Mouse (Mus musculus) heart, postnatal 0 days (tissue): Measurements from ENCODE around the gene Rnf113a1.

ENCODE experiments used
- CTCF ChIP-seq: IDR thresholded peaks from 2 replicates; pipeline ENCODE4 v1.5.1; 2016; ENCODE audit warnings: antibody characterized with exemption, control low read depth, low read depth
- EP300 ChIP-seq: IDR thresholded peaks from 2 replicates; pipeline ENCODE4 v1.6.1; 2016; ENCODE audit warnings: antibody characterized with exemption, low read depth

GRCm38 (mm10) chrX:37210941-37211340 lies 19.9 kb downstream of the Rnf113a1 start, which contains the start of gene Gm9:
- TF ChIP-seq CTCF (no peak), EP300 (no peak)
